Mouse (Mus musculus): ENCODE measurements around the gene Cap2. TPM values are rescaled to one million over a fixed set of nuclear protein-coding genes. Genes with fewer than 3 reads are reported as not detected.

Gene Cap2
- polyA plus RNA-seq, 1 experiment from 2014 or later: 15.2 TPM

GRCm38 (mm10) chr13:46542782-46543181 is 41.1 kb downstream of the Cap2 start:
- ATAC-seq: peak; percentile 76
- no peak overlapping the region for H3K4me2 ChIP-seq (ENCODE audit: low read length)
- no peak overlapping the region for H3K9ac ChIP-seq (ENCODE audit: low read length)
- peak; percentile 84 for DNase-seq (ENCODE audit: low spot score)
- WGBS: 21% methylated on average over 7 of the region's 7 CpGs
- no peaks in the 10 kb centered on the region for H3K27me3 ChIP-seq (replicated peaks; ENCODE audit: control insufficient read depth, insufficient read depth, low read length)
- H3K4me3 ChIP-seq (ENCODE audit: low read depth, low read length): no peak overlapping the region
- no peaks in the 10 kb centered on the region for H3K9me3 ChIP-seq (replicated peaks; ENCODE audit: control insufficient read depth, low read length)
- H3K4me1 ChIP-seq (ENCODE audit: control insufficient read depth, insufficient read depth, low read length): peaks cover 34% of the 10 kb centered on the region
- peak overlapping the region; percentile 77 for H3K27ac ChIP-seq (ENCODE audit: low read depth, low read length)
- no peaks in the 10 kb centered on the region for H3K36me3 ChIP-seq (ENCODE audit: control insufficient read depth, insufficient read depth, low read length)

GRCm38 (mm10) chr13:46544608-46545007 is 43.0 kb downstream of the Cap2 start:
- no peaks in the 10 kb centered on the region for H3K36me3 ChIP-seq (ENCODE audit: control insufficient read depth, insufficient read depth, low read length)
- peaks cover 45% of the 10 kb centered on the region for H3K4me1 ChIP-seq (ENCODE audit: control insufficient read depth, insufficient read depth, low read length)
- DNase-seq (ENCODE audit: low spot score) (no peak), ATAC-seq (no peak)
- peak overlapping the region; percentile 69 for H3K27ac ChIP-seq (ENCODE audit: low read depth, low read length)
- no peak overlapping the region for H3K4me3 ChIP-seq (ENCODE audit: low read depth, low read length)
- H3K27me3 ChIP-seq (replicated peaks; ENCODE audit: control insufficient read depth, insufficient read depth, low read length): no peaks in the 10 kb centered on the region
- H3K4me2 ChIP-seq (ENCODE audit: low read length): no peak overlapping the region
- no peak overlapping the region for H3K9ac ChIP-seq (ENCODE audit: low read length)
- 37% methylated on average over 6 of the region's 6 CpGs for WGBS
- no peaks in the 10 kb centered on the region for H3K9me3 ChIP-seq (replicated peaks; ENCODE audit: control insufficient read depth, low read length)

GRCm38 (mm10) chr13:46545081-46545480 is 43.4 kb downstream of the Cap2 start:
- Histone ChIP-seq H3K27ac (ENCODE audit: low read depth, low read length) (peak overlapping the region; percentile 72; the same call in 1 of the 2 replicates), H3K36me3 (ENCODE audit: control insufficient read depth, insufficient read depth, low read length) (no peaks in the 10 kb centered on the region), H3K4me3 (ENCODE audit: low read depth, low read length) (no peak overlapping the region), H3K27me3 (replicated peaks; ENCODE audit: control insufficient read depth, insufficient read depth, low read length) (no peaks in the 10 kb centered on the region), H3K9me3 (replicated peaks; ENCODE audit: control insufficient read depth, low read length) (no peaks in the 10 kb centered on the region), H3K4me1 (ENCODE audit: control insufficient read depth, insufficient read depth, low read length) (peaks cover 45% of the 10 kb centered on the region), H3K4me2 (ENCODE audit: low read length) (no peak overlapping the region), H3K9ac (ENCODE audit: low read length) (peak overlapping the region; percentile 17; the same call in 1 of the 2 replicates)
- DNase-seq (ENCODE audit: low spot score): peak; percentile 63
- 5% methylated on average over 9 of the region's 9 CpGs for WGBS
- ATAC-seq: 0 out of 2 replicates have a peak, but pooled peaks have one; percentile 21

GRCm38 (mm10) chr13:46546846-46547245 is 45.2 kb downstream of the Cap2 start:
- WGBS: 76% methylated on average over 4 of the region's 4 CpGs
- no peak overlapping the region for H3K27ac ChIP-seq (ENCODE audit: low read depth, low read length)
- DNase-seq (ENCODE audit: low spot score): no peak
- peaks cover 45% of the 10 kb centered on the region for H3K4me1 ChIP-seq (ENCODE audit: control insufficient read depth, insufficient read depth, low read length)
- H3K27me3 ChIP-seq (replicated peaks; ENCODE audit: control insufficient read depth, insufficient read depth, low read length): no peaks in the 10 kb centered on the region
- H3K4me3 ChIP-seq (ENCODE audit: low read depth, low read length): no peak overlapping the region
- H3K9me3 ChIP-seq (replicated peaks; ENCODE audit: control insufficient read depth, low read length): no peaks in the 10 kb centered on the region
- no peaks in the 10 kb centered on the region for H3K36me3 ChIP-seq (ENCODE audit: control insufficient read depth, insufficient read depth, low read length)
- H3K4me2 ChIP-seq (ENCODE audit: low read length): no peak overlapping the region
- no peak overlapping the region for H3K9ac ChIP-seq (ENCODE audit: low read length)
- no peak for ATAC-seq

- H3K9ac ChIP-seq (ENCODE audit: low read length): no peak overlapping the region
- H3K27me3 ChIP-seq (replicated peaks; ENCODE audit: control insufficient read depth, insufficient read depth, low read length): no peaks in the 10 kb centered on the region
- H3K4me3 ChIP-seq (ENCODE audit: low read depth, low read length): no peak overlapping the region
- no peak overlapping the region for H3K27ac ChIP-seq (ENCODE audit: low read depth, low read length)
- WGBS: 25% methylated on average over 1 of the region's 1 CpGs
- DNase-seq (ENCODE audit: low spot score): no peak
- no peak for ATAC-seq
- no peaks in the 10 kb centered on the region for H3K9me3 ChIP-seq (replicated peaks; ENCODE audit: control insufficient read depth, low read length)
- no peaks in the 10 kb centered on the region for H3K36me3 ChIP-seq (ENCODE audit: control insufficient read depth, insufficient read depth, low read length)
- no peak overlapping the region for H3K4me2 ChIP-seq (ENCODE audit: low read length)
- peaks cover 45% of the 10 kb centered on the region for H3K4me1 ChIP-seq (ENCODE audit: control insufficient read depth, insufficient read depth, low read length)
These were observed 45.6 kb downstream of the Cap2 start for GRCm38 (mm10) chr13:46547253-46547652.

GRCm38 (mm10) chr13:46548132-46548531 is 46.5 kb downstream of the Cap2 start:
- H3K4me1 ChIP-seq (ENCODE audit: control insufficient read depth, insufficient read depth, low read length): peaks cover 42% of the 10 kb centered on the region
- no peaks in the 10 kb centered on the region for H3K9me3 ChIP-seq (replicated peaks; ENCODE audit: control insufficient read depth, low read length)
- H3K27me3 ChIP-seq (replicated peaks; ENCODE audit: control insufficient read depth, insufficient read depth, low read length): no peaks in the 10 kb centered on the region
- H3K4me2 ChIP-seq (ENCODE audit: low read length): peak overlapping the region; percentile 9; the same call in 1 of the 2 replicates
- H3K36me3 ChIP-seq (ENCODE audit: control insufficient read depth, insufficient read depth, low read length): no peaks in the 10 kb centered on the region
- H3K9ac ChIP-seq (ENCODE audit: low read length): no peak overlapping the region
- peak; percentile 68 for ATAC-seq
- H3K4me3 ChIP-seq (ENCODE audit: low read depth, low read length): no peak overlapping the region
- peak; percentile 73 for DNase-seq (ENCODE audit: low spot score)
- H3K27ac ChIP-seq (ENCODE audit: low read depth, low read length): peak overlapping the region; percentile 46
- WGBS: 26% methylated on average over 8 of the region's 8 CpGs

- Histone ChIP-seq H3K9me3 (replicated peaks; ENCODE audit: control insufficient read depth, low read length) (no peaks in the 10 kb centered on the region), H3K9ac (ENCODE audit: low read length) (no peak overlapping the region), H3K27me3 (replicated peaks; ENCODE audit: control insufficient read depth, insufficient read depth, low read length) (no peaks in the 10 kb centered on the region), H3K36me3 (ENCODE audit: control insufficient read depth, insufficient read depth, low read length) (no peaks in the 10 kb centered on the region), H3K4me3 (ENCODE audit: low read depth, low read length) (no peak overlapping the region), H3K4me1 (ENCODE audit: control insufficient read depth, insufficient read depth, low read length) (peaks cover 38% of the 10 kb centered on the region), H3K27ac (ENCODE audit: low read depth, low read length) (peak overlapping the region; percentile 46; the same call in 1 of the 2 replicates), H3K4me2 (ENCODE audit: low read length) (peak overlapping the region; percentile 9; the same call in 1 of the 2 replicates)
- 63% methylated on average over 5 of the region's 5 CpGs for WGBS
- peak; percentile 45 for ATAC-seq
- no peak for DNase-seq (ENCODE audit: low spot score)
These were observed 47.0 kb downstream of the Cap2 start for GRCm38 (mm10) chr13:46548600-46549179.

GRCm38 (mm10) chr13:46550627-46551026 is 49.0 kb downstream of the Cap2 start:
- no peak overlapping the region for H3K4me3 ChIP-seq (ENCODE audit: low read depth, low read length)
- H3K4me2 ChIP-seq (ENCODE audit: low read length): no peak overlapping the region
- H3K27me3 ChIP-seq (replicated peaks; ENCODE audit: control insufficient read depth, insufficient read depth, low read length): no peaks in the 10 kb centered on the region
- ATAC-seq (no peak), DNase-seq (ENCODE audit: low spot score) (no peak)
- H3K9me3 ChIP-seq (replicated peaks; ENCODE audit: control insufficient read depth, low read length): no peaks in the 10 kb centered on the region
- peaks cover 29% of the 10 kb centered on the region for H3K4me1 ChIP-seq (ENCODE audit: control insufficient read depth, insufficient read depth, low read length)
- H3K9ac ChIP-seq (ENCODE audit: low read length): no peak overlapping the region
- 69% methylated on average over 10 of the region's 10 CpGs for WGBS
- H3K36me3 ChIP-seq (ENCODE audit: control insufficient read depth, insufficient read depth, low read length): no peaks in the 10 kb centered on the region
- no peak overlapping the region for H3K27ac ChIP-seq (ENCODE audit: low read depth, low read length)

GRCm38 (mm10) chr13:46554736-46555135 is 53.1 kb downstream of the Cap2 start:
- peak; percentile 57 for ATAC-seq

More at GRCm38 (mm10) chr13:46554736-46555135, 53.1 kb downstream of the Cap2 start:
- Histone ChIP-seq H3K27ac (ENCODE audit: low read depth, low read length) (no peak overlapping the region), H3K27me3 (replicated peaks; ENCODE audit: control insufficient read depth, insufficient read depth, low read length) (no peaks in the 10 kb centered on the region), H3K4me2 (ENCODE audit: low read length) (no peak overlapping the region), H3K4me3 (ENCODE audit: low read depth, low read length) (no peak overlapping the region), H3K9ac (ENCODE audit: low read length) (no peak overlapping the region), H3K9me3 (replicated peaks; ENCODE audit: control insufficient read depth, low read length) (0 out of 2 replicates have a peak, but pooled peaks cover 6% of the 10 kb centered on the region), H3K4me1 (ENCODE audit: control insufficient read depth, insufficient read depth, low read length) (peaks cover 8% of the 10 kb centered on the region; the same call in 1 of the 2 replicates), H3K36me3 (ENCODE audit: control insufficient read depth, insufficient read depth, low read length) (no peaks in the 10 kb centered on the region)
- WGBS: 20% methylated on average over 9 of the region's 9 CpGs
- peak; percentile 79 for DNase-seq (ENCODE audit: low spot score)
